Mouse (Mus musculus): ENCODE results near the gene Grb2.
A peak's percentile ranks its signal among the peaks of the same experiment; 100 is the strongest.

Grb2 gene

DNA sequence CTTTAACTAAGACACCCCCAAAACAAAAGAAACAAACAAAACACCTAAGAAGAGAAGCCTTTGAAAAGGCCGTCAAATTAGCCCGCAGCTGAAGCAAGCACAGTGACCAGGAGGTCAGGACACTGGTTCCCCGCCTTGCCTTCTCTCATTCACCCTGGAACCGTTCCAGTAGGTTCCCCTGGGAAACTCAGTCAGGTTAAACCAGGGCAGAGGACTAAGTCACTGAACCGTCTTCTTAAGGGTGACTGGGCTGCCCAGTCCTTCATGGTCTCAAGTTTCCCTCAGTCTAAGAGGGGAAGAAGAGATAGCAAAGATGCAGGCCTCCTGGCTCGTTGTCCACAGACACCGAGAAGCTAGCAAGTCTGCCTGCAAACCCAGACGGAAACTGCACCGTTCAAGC is 82.5 kb downstream of the Grb2 start:
- DNase-seq = peak; percentile 77

- peak; percentile 36 for DNase-seq
Observed at GRCm38 (mm10) chr11:115623487-115624070, 84.8 kb downstream of the Grb2 start.

- DNase-seq = no peak
Observed at GRCm38 (mm10) chr11:115619949-115620348, 88.4 kb downstream of the Grb2 start.

DNA sequence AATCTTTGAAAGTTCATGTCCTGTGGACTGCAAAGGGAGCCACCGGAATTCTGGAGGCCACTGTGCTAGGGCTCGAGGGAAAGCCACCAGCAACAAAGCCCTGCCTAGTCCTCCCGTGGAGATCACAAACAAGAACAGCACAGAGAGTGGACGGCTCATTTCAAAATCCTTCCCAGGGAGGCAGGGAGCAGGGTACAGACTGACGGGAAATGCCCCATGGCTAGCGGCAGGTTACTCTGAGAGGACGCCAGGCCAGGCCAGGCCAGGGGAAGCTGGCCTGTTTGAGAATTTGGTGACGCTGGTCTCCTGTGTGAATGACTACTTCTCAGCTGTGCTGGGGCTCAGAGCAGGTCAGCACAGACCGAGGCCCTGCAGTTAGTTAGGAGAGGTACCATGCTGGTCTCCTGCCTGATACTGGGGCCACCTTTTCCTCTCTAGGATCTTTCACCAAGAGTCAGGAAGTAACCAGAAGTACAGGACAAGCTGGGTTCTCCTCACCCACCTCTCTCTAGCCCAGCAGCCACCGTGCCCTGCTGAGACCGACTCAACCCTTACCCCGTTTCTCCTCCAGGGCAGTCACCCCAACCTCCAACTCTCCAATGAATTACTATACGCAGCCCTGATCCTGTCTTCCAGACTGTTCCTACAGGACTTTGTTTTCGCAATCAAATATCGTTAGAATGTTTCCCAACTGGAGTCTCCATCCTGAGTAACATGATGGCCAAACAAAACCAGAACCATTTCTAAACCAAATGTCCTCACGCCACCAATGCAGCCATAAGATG is 89.5 kb downstream of the Grb2 start:
- DNase-seq = peak; percentile 32

GRCm38 (mm10) chr11:115618001-115618400 is 90.4 kb downstream of the Grb2 start:
- DNase-seq = peak; percentile 44

- peak; percentile 65 for DNase-seq
Observed at GRCm38 (mm10) chr11:115616893-115617292, 91.5 kb downstream of the Grb2 start.

GRCm38 (mm10) chr11:115616371-115616770 is 92.0 kb downstream of the Grb2 start:
- DNase-seq = no peak

DNA sequence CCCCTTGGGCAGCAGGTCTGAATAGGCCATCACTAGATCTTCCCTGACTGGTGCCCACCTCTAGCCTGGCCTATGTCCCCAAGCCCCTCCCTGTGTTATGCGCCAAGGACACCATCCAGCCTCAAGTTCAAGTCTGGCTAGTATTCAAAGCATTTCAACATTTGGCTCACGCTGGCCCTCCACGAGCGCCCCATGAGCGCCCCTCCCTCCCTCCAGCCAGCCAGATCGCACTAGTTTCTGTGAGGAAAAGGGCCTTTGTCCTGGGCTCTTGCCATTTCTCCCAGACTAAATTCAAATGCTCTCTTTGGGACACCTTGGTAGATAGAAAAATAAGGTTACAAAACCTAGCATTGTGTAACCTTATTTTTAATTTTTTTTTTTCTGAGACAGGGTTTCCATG is 92.5 kb downstream of the Grb2 start:
- DNase-seq = peak; percentile 51

DNA sequence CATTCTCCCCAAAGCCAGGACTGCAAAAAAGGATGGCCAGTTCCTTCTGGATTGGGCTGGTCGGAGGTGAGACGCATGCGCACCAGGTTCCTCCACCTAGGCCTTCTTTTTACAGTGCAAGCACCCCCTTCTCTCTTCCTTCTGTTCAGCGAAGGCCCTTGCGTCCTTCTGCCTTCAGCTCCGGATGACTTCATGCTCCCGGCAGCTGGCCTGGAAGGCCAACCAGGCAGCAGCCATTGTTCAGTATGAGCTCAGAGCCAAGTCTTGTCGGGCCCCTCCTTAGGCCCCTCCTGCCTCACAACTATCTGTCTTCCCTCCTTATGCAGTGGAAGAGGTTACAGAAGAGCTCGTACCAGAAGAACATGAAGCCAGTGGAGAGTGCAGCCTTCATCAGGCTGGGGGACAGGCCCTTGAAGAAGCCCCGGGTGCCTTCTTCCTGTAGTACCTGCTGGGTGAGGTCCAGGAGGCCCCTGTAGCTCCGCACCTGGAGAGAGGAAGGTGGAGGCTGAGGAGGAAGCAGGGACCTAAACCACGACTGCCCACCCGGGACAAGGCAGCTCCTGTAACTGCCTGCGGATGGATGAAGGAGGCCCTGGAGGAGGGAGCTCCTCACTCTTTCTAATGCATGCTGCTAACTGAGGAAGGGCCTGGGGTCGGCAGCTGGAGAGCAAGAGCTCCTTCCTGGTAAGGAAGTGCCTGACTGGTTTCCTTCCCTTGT is 93.1 kb downstream of the Grb2 start:
- peak; percentile 43 for DNase-seq

- DNase-seq = no peak
Observed at GRCm38 (mm10) chr11:115614346-115615107, 93.9 kb downstream of the Grb2 start.

- no peak for DNase-seq
Observed at GRCm38 (mm10) chr11:115613138-115613945, 95.1 kb downstream of the Grb2 start.

GRCm38 (mm10) chr11:115612410-115613137 is 95.8 kb downstream of the Grb2 start, which contains the start of gene Mif4gd:
Gene Mif4gd (minus strand): TSS chr11:115612969.
- peak; percentile 99 for DNase-seq

- peak; percentile 89 for DNase-seq
Observed at GRCm38 (mm10) chr11:115612059-115612409, 96.4 kb downstream of the Grb2 start.

DNA sequence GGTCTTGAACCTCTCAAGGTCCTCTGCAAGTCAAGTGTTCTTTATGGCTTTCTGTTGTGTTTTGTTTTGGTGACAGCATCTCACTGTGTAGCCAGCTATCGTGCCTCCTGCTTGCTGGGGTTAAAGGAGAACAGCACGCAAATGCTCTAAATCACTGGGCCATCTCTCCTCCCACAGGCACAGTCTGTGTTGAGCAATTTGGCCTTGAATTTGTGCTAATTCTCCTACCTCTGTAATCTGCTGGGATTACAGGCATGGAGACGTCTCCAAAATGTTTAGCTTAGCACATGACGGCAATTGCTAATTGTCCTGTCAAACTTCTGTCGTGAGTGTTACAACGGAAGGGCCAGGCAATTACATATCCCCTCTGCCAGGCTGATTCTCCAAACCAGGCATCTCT is 97.2 kb downstream of the Grb2 start:
- DNase-seq = no peak

DNA sequence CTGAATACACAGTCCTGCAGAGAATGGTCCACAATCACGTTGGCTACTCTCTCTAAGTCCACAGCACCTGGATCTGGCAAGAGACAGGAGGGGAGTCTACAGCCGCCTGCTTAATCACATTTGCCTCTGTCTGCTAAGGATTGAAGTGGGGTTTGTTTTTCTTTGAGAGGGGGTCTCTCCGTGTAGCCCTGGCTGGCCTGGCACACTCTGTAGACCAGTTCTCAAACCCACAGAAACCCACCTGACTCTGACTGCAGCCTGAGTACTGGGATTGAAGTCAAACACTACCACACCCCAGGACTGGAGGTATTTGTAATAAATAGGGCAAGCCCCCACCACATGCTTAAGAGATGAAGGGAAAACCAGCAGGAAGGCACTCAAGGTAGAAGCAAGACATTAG is 98.8 kb downstream of the Grb2 start:
- no peak for DNase-seq

GRCm38 (mm10) chr11:115608421-115609399 is 99.7 kb downstream of the Grb2 start:
- DNase-seq = no peak

GRCm38 (mm10) chr11:115606733-115607132 is 101.7 kb downstream of the Grb2 start:
- no peak for DNase-seq

DNA sequence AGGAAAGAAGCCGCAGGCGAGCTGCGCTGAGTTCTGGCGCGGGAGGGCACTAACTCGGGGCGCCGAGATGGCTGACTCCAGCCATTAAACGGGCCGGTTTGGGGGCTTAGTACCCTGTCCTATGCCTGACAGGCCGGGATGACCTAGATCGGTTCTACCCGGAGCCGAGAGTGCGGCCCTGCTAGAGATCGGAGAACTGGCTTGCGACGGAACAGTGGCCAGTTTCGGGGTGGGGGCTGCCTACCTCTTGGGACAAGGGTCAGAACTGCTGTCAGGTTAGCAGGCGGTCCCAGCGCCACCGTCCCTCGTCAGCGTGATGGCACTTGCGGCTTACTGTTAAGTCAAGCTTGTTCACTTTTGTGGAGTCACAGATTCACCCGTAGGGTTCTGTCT is 104.1 kb downstream of the Grb2 start:
- DNase-seq = no peak

GRCm38 (mm10) chr11:115603476-115604303 is 104.7 kb downstream of the Grb2 start, which contains the start of the genes Mrps7 and Gga3:
Gene Mrps7 (plus strand): TSS chr11:115603925.
Gene Gga3 (minus strand): TSS chr11:115604051.
- DNase-seq = peak; percentile 96

All from kidney, adult 18-20 months (tissue).